Mouse (Mus musculus): ENCODE measurements at regions not wholly inside any gene's neighbourhood (a gene's known extent, or its start where the extent isn't known, plus 50 kb on each side); places are given as distances from the start of the nearest gene placed in this dataset.

GRCm38 (mm10) chr13:114642901-114643491 is 175.0 kb upstream of the Mocs2 start:
- TF ChIP-seq CTCF (IDR thresholded peaks at IDR 0.05; ENCODE audit: extremely low read depth, insufficient read depth, low read length) (no peak), POLR2A (IDR thresholded peaks at IDR 0.05; ENCODE audit: extremely low read depth, insufficient read depth, low read length) (no peak)

Data from cortical plate, adult 2 months (tissue).